Mouse (Mus musculus) adrenal gland, adult 2 months (tissue): ENCODE measurements around the gene Ripor3. TPM values are rescaled to one million over a fixed set of nuclear protein-coding genes. Genes with fewer than 3 reads are reported as not detected.
A peak's percentile ranks its signal among the peaks of the same experiment; 100 is the strongest.

ENCODE experiments used
- DNase-seq: peaks from one replicate; pipeline ENCODE4 v3.0.0; 2021
- polyA plus RNA-seq: library from polyadenylated mRNA; depleted of rRNA; stranded (reverse); fragments of >200 nt; gene quantifications from 2 replicates; pipeline ENCODE4 v1.2.3, GENCODE M21; 2012
- total RNA-seq, 2 experiments: library from RNA; stranded (reverse); gene quantifications; 2 replicates each; pipeline ENCODE4 v1.2.3; 2021

The Ripor3 gene
- total and polyA plus RNA-seq, 3 experiments = 1.7 to 3.5 (median 3.0) TPM

DNA sequence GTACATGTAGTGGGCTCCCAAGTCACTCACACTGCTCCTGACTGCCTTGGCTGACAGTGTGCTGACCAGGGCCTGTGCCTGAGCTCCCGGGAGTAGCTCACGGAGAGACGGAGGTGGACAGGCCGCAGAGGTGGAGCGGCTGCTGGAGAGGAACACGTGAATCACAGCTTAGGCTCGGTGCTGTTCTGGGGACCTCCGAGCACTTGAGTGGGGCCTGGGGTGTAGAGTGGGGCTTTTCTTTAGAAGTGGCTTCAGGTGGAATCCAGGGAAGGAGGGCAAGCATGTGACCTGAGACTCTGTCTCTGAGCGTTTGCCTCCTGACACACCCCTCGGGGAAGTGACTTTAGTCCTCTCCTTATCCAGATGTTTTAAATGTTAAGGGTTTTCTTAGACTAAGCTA lies 56.6 kb downstream of the Ripor3 start:
- DNase-seq = no peak

DNA sequence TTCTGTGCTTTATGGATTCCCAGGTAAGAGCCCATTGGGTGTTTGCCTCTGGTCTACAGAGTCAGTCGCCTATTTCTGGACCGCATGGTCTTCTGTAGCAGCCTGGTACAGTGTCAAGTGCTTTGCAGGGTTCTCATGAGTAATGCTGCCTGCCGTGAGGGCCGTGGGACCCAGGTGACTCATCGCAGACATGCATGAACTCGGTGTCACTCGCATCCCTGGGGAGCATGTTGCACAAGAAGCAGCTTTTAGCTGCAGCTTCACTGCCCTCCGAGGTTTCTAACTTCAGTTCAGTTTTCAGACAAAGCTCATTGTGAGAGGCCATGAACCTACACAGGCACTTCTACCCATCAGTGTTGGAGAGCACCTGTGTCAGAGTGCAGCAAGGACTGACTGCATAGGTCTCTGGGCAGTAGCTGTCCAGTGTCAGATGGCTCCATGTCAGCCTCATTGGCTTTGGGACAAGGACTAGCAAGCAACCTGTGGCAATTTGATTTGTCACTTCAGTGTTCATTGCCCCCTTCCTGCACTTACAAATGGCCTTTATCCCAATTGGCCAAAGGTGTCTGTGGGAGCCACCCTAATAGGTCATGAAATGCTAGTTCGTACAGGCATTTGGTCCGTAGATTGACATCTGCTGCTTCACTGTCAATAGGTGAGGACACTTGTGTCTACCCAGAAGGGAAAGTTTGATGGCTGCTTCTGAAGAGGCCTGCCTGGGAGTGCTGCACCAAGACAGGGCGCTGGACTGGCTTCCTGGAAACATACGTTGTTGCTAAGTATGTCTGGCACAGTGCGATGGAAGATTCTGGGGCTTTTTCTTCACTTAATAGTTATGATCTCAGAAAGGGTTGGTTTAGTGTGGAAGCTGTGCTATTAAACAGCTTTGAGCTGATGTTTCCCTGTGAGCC lies 58.9 kb downstream of the Ripor3 start:
- peak; percentile 86 for DNase-seq

DNA sequence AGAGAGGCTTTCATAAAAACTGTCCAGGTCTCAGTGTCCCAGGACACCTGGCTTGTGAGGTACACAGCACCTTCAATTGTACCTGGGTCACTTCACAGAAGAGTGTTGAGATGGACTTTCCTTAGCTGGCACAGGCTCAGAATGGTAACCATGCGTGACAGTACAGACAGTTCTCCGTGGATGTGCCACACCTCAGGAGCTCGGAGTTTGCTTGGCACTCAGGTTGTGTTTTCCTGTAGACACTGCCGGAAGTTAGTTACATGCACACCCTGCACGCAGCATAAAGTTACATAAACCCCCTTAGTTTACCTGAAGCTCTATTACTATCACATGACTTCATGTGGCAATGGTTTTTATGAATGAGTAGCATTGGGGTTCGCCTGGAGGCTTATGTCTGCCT lies 59.7 kb downstream of the Ripor3 start:
- no peak for DNase-seq

DNA sequence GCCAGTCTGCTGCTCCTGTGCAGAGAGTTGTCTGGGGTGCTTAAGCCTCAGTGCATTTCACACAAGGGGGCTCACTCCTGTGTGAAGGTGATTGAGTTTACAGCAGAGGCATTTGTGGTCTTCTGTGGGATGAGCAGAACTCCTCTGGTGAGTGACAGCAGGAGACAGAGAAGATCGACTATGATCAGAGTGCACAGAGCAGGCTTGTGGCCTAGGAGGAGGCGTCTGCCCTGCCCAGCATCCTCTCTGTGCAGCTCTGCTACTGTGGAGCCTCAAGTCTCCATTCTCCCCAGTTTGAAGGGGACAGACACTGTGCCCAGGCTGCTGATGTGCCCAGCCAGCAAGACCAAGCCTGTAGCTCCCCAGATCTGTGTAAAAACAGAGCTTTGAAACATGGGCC lies 60.6 kb downstream of the Ripor3 start:
- no peak for DNase-seq

DNA sequence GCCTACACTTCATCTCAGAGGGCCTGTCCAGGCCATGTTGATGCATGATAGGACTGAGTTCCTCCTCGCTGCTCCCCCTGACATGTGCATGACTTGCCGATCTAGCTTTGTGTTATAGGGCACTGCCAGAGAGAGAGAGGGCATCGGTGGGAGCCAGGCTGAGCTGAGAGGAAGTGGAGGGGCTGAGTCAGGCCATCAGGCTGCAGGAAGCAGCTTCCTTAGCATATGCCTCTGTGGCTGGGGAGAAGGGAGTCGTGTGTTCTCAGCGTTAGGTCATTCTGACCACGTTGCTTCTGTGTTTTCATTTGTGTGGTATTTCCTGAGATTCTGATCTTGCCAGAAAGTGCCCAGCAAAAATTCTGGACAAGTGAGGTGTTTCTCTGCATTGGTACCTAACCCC lies 61.2 kb downstream of the Ripor3 start:
- no peak for DNase-seq

DNA sequence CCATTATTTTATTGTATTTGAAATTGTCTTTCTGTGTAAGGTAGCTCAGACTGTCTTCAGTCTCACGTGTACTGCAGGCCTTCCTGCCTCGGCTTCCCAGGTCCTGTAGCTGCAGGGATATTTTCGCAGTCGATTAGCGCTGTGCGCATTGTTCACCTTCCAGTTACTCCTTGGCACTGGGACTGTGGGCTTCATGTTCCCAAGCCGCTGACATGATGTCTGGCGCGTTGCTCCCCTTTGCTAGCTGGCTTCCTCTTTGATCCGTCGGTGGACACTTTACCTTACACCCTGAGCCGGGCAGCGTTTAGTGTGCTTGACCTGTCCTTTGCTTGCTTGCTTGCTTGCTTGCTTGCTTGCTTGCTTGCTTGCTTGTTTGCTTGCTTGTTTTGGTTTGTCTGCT lies 61.9 kb downstream of the Ripor3 start:
- no peak for DNase-seq

DNA sequence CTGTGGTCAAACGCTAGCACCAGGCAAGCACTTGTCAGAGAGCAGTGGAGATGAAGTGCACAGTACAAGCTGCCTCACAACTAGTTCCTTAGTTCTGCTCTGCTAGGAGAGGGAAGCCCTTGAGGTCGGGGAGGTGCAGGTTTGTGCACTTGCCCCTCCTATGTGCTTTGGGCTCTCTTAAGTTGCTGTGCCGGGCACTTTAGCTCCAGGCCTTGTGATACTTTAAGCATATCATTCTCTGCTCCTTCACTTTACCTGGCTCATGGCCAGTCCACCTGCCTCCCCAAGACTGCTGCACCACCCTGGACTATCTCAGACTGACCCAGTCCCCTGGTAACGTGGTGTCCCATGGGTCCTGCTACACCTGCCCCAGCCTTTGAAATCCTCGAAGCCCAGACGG lies 62.4 kb downstream of the Ripor3 start:
- no peak for DNase-seq

DNA sequence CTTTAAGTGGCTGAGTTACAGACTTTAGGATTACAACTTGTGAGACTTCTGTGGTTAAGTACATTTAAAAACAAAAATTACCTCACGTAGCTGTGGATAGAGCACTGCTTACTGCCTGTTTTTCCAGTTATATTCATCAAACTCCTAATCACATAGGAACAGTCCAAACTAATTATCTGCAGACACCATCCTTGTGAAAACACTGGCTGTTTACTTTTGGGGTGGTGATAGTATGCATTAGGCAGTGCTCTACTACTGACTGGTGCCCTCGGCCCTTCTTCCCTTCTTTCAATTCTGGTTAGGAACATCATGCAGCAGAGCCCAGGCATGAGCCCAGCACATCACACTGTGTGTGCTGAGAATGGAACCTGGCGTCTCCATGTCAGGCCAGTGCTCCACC lies 63.2 kb downstream of the Ripor3 start:
- DNase-seq = no peak

DNA sequence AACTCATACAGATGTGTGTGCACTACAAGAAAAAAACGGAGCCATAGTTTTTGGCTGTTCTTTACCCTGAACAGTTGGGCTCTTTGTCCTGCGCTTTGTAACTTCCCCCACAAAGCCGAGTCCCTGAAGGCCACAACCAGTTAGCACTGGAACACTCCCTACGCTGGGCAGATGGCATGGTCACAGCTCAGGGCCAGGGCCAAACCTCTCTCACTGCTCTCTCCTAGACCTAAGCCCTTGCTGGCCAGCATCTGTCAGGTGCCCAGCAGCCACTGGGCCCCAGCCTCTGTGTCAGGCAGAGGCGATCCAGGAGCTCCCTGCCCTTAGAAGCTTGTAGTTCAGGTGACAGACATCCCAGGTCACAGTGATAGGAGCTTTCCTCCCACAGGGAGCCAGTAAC lies 65.0 kb downstream of the Ripor3 start:
- DNase-seq = peak; percentile 51

DNA sequence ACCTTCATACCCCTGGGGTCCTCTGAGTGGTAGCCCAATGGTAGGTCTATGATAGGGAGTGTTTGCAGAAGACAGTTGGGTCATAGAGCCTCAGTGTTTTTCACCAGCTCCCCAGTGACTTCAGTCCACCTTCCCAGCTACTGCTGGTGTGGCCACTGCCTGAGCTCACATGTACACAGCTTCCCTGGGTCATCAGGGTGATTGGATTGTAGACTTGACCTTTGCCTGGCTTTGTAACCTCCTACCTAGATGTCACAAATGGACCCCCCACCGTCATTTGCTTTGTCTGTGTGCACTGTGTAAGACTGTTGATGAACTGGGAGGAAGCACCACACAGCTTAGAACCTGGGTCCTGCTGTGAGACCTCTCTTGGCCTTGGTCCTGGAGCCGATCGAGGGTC lies 66.2 kb downstream of the Ripor3 start:
- no peak for DNase-seq

DNA sequence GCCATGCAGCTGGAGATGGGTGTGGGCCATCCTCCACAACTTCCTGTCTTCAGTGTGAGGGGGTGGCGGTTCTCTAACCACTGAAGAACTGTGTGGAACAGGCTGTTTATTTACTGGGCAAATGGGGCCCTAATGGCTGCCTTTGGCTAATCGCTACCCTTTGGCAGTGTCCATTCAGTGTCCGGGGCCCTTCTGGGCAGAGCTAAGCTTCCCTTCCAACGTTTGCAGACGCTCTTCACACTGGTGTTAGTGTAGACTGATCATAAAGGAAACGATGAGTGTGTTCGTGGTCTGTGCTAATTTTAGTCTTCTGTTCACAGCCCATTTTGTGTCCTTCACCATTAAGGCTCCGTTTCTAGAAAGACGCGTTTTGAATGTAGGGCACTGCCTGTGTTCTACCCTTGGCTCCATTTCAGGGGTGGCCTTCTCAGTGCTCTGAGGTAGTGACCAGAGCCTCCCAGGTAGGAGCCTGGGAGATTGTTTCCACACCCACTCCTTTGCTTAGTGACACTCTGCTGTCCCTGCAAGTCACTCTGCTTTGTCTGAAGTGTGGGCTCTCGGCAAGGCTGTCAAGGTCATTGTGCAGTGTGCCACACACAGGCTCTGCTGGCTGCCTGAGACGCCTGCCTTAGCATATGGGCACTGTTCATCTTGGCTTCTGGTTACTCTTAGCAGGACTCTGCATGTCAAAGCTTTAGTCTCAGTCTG lies 67.3 kb downstream of the Ripor3 start:
- peak; percentile 47 for DNase-seq

DNA sequence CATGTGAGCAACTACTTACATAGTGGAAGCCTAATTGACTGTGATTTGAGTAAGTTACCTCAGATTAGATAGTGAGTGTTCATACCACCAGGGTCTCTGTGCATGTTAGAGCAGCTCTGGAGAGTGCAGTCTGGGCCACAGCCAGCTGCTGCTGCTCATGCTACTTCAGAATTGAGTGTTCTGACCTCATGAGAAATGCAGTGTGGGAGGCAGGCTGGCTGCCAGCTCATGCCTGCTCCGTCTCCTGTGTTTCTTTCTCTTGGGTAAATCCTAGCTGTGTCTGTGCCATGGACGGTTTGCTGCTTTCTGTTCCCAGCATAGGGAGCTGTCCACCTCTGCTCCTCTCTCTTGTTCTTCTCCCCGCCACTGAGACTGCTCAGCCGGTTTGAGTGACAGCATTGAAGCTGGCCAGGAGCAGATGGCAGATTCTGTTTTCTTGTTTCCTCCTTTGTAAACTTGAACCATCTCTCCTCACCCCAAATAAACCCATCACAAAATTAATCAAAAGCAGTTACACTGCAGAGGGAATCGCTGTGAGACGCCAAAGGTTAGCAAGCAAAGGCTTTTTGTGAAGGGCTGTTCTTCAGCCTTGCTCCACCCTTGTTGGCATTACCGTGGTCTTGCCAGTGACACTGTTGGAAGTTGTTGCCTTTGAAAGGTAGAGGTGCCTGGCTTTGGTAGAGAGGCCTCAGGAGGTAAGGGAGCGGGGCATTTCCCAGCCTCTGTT lies 68.1 kb downstream of the Ripor3 start:
- peak; percentile 86 for DNase-seq

DNA sequence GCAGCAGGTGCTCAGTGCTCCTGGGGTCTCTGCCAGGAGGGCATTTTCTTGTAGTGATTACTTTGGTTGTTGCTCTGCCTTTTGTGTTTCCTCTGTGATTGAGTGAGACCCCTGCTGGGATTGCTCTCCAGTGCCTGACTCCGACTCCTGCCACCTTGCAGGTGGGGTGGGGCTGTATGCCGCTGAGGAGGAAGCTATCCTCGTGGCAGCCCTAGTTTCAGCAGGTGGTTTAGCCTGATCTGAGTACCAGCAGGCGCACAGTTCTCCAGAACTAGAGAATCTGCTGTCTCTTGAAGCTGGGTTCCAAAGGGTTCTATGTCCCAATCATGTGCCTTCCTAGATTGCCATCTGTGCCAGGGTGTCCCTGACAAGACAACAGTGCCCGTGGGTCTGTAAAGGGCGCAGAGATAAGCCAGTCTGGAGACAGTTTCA lies 68.7 kb downstream of the Ripor3 start:
- DNase-seq = no peak

DNA sequence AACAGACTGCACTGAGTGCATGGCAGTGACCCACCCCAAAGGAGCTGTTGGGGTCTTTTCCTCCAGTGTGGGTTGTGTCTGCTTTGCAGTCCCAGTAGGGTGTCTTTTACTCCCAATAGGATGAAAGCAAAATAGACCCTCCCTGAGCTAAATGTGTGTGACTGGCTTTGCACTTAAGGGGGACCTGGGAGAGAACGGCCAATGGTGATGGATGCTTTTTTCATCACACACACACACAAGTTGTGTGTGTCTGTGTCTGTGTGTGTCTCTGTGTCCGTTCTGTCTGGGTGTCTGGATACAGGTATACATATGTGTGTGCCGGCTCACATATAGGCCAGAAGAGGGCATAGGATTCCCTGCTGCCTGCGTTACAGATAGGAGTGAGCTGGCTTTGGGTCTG lies 69.1 kb downstream of the Ripor3 start:
- no peak for DNase-seq

DNA sequence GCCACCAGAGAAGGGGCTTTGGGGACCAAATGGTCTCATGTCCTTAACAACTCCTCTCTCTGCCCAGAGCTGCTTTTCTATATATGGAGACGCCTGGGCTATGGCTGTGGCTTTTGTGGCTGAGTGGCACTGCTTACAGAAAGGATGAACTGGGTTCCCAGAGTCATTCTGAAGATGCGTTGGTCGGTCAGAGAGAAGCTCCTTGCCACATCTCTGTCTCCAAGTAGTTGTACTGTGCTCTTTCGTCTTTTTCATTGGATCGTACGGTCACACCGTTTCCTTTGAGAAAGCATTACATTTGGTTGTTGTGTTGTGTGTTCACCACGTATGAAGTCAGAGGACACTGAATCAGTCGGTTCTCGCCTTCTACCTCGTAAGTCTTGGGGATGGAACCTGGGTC lies 69.8 kb downstream of the Ripor3 start:
- no peak for DNase-seq

DNA sequence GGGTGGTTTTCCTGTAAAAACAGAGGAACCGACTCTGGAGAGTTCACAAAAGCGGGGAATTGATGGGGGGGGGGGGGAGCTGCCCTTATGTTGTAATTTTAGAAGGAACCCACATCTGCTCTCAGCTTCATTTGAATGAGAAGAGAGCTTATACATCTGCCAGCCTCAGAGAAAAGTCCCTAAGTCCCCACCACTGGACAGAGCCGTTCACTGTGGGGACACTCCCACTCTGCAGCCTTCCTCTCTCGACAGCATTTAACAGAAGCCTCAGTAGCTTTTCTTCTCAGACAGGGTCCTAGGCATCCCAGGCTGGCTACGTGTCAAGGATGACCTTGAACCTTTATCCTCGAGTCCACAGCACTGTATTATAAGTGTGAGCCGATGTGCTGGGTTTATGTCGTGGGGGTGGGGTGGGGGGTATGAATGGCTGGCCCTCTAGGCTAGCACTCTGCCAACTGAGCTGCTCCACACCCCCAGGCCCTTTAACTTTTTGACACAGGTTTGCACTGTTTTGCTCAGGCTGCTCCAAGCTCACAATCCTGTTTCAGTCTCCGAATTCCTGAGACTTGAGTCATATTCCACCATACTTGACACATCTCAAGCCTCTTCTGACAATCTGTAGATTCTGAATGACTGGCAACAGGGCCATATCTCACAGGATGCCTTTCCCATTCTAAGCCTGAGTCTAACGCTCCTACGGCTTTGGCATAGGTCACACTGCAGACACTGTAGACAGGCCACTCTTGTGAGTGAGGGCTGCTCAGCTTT lies 70.6 kb downstream of the Ripor3 start:
- no peak for DNase-seq

DNA sequence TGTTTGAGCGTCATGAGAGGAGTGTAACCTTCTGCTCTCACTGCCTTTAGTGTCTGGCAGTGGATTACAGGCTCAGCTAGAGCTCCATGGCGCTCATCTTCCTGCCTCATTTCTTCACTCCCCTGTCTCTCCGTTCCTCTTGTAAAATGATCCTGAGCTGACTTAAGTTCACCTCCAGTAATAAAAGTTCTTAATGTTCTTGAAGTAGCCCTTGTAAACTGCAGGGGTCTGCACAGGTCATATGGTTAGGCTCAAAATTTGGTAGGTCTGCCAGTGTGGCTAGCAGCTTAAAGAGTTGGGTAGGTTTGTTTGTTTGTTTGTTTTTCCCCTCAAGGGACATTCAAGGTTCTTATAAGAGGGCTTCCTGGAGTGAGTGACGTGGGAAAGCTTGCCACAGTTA lies 71.2 kb downstream of the Ripor3 start:
- DNase-seq = no peak

DNA sequence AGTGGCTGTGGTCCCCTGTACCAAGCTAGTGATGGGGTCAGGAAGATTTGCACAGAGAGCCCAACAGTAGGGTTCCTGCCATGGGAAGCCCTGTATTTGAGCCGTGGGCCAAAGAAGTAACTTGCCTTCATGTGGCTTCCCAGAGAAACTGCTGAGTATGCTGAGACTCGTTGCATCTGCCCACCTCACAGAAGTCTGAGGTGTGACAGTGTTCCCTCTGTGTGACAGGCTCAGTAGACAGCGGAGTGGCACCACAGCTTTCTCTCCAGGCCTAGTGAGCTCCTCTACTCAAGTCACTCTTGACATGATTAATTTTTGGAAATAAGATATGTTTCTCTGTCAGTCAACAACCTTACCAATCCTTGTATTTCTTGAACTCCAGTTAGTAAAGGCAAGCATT lies 71.6 kb downstream of the Ripor3 start:
- DNase-seq = no peak

DNA sequence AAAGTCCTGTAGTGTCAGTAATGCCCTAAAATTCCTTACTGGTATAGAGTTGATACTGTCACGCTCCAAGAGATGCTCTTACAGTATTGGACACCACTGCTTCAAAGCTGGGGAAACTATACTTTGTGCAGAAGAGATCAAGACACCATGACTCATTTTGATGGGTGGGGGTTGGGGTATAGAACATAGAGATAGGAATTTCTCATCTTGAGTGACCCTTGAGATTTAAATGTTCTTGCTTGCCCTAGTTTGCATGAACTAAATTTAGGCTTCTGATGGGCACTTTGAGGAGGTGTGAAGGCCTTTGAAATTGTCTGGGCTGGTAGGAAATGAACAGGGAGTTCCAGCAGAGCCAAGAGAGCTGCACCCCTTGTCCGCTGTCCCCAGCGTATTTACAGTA lies 74.5 kb downstream of the Ripor3 start:
- DNase-seq = no peak

DNA sequence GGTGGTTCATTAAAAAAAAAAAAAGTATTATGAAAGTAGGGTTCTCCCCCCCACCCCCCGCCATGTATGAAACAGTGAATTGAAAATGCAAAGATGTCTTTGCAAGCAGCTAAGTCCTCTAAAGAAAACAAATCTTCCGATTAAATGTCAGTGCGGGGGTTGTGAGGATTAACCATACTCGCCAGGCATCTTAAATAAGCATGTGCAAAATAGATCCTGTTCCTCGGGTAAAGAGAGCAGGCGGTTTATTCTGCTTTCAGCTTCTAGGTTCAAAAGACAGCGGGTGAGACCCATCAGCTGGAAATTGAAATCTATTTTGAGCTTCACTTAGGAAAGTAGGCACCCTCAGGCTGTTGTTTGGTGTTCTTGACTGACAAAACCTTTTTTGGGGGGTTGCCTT lies 77.0 kb downstream of the Ripor3 start:
- DNase-seq = no peak

DNA sequence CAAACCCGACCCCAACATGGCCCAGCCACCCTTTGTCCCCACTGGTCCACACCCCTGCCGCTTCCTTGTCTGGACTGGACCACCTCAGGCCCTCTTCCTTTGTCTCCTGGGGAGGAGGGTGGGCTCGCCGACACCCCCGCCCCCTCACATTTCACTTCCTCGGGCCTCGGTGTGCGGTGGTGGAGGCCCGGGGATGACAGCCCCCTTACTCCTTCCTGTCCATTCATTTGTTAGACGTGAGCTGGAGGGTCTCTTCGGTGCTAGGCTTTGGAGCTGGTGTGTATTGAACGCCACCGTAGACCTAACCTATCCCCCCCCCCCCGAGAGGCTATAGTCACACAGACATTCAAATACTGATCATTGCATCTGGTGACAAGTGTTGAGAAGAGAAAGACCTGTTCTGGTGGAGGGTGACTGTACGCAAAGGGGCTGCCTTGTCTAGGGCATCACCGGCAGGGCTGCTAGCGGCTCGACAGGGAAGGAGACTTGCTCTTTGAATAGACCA lies 77.6 kb downstream of the Ripor3 start:
- no peak for DNase-seq
